Mouse (Mus musculus) thymus, adult 2 months (tissue): Measurements from ENCODE around the gene Art1. TPM values are rescaled to one million over a fixed set of nuclear protein-coding genes. Genes with fewer than 3 reads are reported as not detected.
A peak's percentile ranks its signal among the peaks of the same experiment; 100 is the strongest.

Experiments used
- DNase-seq: peaks from one replicate; pipeline ENCODE4 v3.0.0; 2021
- H3K27ac ChIP-seq: fragments of 200-500 bp; 2 replicates; pipeline ENCODE4 v1.5.1; 2012; ENCODE audit warnings: low read length, control low read depth; ENCODE audit not compliant: control insufficient read depth, insufficient read depth
- H3K27me3 ChIP-seq: fragments of 200-500 bp; 2 replicates; pipeline ENCODE4 v1.6.1; 2012; ENCODE audit warnings: mild to moderate bottlenecking, low read length, moderate library complexity, mixed read lengths; ENCODE audit not compliant: control insufficient read depth, insufficient read depth
- H3K36me3 ChIP-seq: fragments of 200-500 bp; 2 replicates; pipeline ENCODE4 v1.6.1; 2012; ENCODE audit warnings: mild to moderate bottlenecking, low read length, moderate library complexity; ENCODE audit not compliant: control insufficient read depth, insufficient read depth
- H3K4me1 ChIP-seq: fragments of 200-500 bp; replicated peaks from 2 replicates; pipeline ENCODE4 v1.6.1; 2012; ENCODE audit warnings: low read length; ENCODE audit not compliant: control insufficient read depth, insufficient read depth
- H3K4me3 ChIP-seq: fragments of 200-500 bp; 2 replicates; pipeline ENCODE4 v1.5.1; 2012; ENCODE audit warnings: mild to moderate bottlenecking, low read length, control low read depth, moderate library complexity; ENCODE audit not compliant: control insufficient read depth, insufficient read depth
- CTCF ChIP-seq: fragments of 200-500 bp; IDR thresholded peaks from 2 replicates; pipeline ENCODE4 v1.5.1; 2012; ENCODE audit warnings: mild to moderate bottlenecking, control low read depth, low read length, moderate library complexity, borderline replicate concordance; ENCODE audit not compliant: control insufficient read depth, poor library complexity, insufficient read depth; ENCODE audit errors: extremely low read depth
- POLR2A ChIP-seq: fragments of 200-500 bp; IDR thresholded peaks from 2 replicates; pipeline ENCODE4 v1.6.1; 2012; ENCODE audit warnings: mild to moderate bottlenecking, low read length, control low read depth, moderate library complexity; ENCODE audit not compliant: control insufficient read depth, poor library complexity, insufficient read depth; ENCODE audit errors: extremely low read depth
- WGBS: fragments of 180-500 bp; shearing (Covaris S2); methylation state at CpG from one replicate; pipeline ENCODE4 v1.1.7; 2018; 5-methylcytosine and 5-hydroxymethylcytosine counted together
- polyA plus RNA-seq: library from polyadenylated mRNA; depleted of rRNA; stranded (reverse); fragments of >200 nt; gene quantifications from 2 replicates; pipeline ENCODE4 v1.2.3, GENCODE M21; 2012

Gene Art1
- polyA plus RNA-seq, 1 experiment, result 23.7 TPM

GRCm38 (mm10) chr7:102099760-102100661 lies 1.5 kb upstream of the Art1 start:
- Histone ChIP-seq H3K4me3 (peak overlapping the region; percentile 50), H3K27ac (peak overlapping the region; percentile 51; the same call in 1 of the 2 replicates), H3K36me3 (no peaks in the 10 kb centered on the region), H3K27me3 (no peaks in the 10 kb centered on the region), H3K4me1 (peaks cover 23% of the 10 kb centered on the region)
- peak; percentile 54 for DNase-seq
- 17% methylated on average over 30 of the region's 30 CpGs for WGBS
- TF ChIP-seq CTCF (no peak), POLR2A (no peak)

- Histone ChIP-seq H3K4me3 (no peak overlapping the region), H3K27ac (no peak overlapping the region), H3K4me1 (peaks cover 16% of the 10 kb centered on the region), H3K27me3 (no peaks in the 10 kb centered on the region), H3K36me3 (no peaks in the 10 kb centered on the region)
- WGBS, result 94% methylated on average over 5 of the region's 5 CpGs
- TF ChIP-seq POLR2A (no peak), CTCF (no peak)
- no peak for DNase-seq
These were observed 675 bp upstream of the Art1 start for GRCm38 (mm10) chr7:102100868-102101267.

GRCm38 (mm10) chr7:102102241-102102640 lies 698 bp downstream of the Art1 start:
- DNase-seq, result no peak
- WGBS, result 89% methylated on average over 8 of the region's 8 CpGs
- no peak overlapping the region for H3K27ac ChIP-seq

GRCm38 (mm10) chr7:102102696-102103095 lies 1.2 kb downstream of the Art1 start:
- DNase-seq, result no peak
- Histone ChIP-seq H3K27me3 (no peaks in the 10 kb centered on the region), H3K36me3 (no peaks in the 10 kb centered on the region), H3K27ac (no peak overlapping the region), H3K4me1 (peaks cover 29% of the 10 kb centered on the region), H3K4me3 (no peak overlapping the region)
- 84% methylated on average over 6 of the region's 6 CpGs for WGBS
- TF ChIP-seq POLR2A, result no peak
- no peak for TF ChIP-seq CTCF

More at GRCm38 (mm10) chr7:102102241-102102640, 698 bp downstream of the Art1 start:
- Histone ChIP-seq H3K27me3 (no peaks in the 10 kb centered on the region), H3K4me3 (no peak overlapping the region), H3K36me3 (no peaks in the 10 kb centered on the region), H3K4me1 (peaks cover 26% of the 10 kb centered on the region)
- TF ChIP-seq POLR2A, result no peak
- no peak for TF ChIP-seq CTCF

DNA sequence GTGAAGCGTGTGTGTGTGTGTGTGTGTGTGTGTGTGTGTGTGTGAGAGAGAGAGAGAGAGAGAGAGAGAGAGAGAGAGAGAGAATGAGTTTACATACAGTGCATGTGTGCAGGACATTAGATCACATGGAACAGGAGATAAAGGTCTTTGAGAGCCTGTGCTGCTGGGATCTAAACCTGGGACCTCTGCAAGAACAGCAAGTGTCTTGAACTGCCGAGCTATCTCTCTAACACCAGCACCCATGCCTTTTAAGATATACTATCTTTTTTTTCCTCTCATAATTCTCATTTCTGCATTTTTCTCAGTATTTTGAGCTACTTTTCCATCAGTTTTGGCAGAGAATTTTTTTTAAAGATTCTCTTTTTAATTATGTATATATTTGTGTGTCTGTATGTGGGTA lies 2.0 kb downstream of the Art1 start:
- DNase-seq, result no peak
- no peak overlapping the region for H3K27ac ChIP-seq
- no peaks in the 10 kb centered on the region for H3K27me3 ChIP-seq
- TF ChIP-seq CTCF, result no peak
- no peak for TF ChIP-seq POLR2A
- no peaks in the 10 kb centered on the region for H3K36me3 ChIP-seq
- 88% methylated on average over 2 of the region's 2 CpGs for WGBS
- H3K4me3 ChIP-seq, result no peak overlapping the region
- H3K4me1 ChIP-seq, result peaks cover 37% of the 10 kb centered on the region

DNA sequence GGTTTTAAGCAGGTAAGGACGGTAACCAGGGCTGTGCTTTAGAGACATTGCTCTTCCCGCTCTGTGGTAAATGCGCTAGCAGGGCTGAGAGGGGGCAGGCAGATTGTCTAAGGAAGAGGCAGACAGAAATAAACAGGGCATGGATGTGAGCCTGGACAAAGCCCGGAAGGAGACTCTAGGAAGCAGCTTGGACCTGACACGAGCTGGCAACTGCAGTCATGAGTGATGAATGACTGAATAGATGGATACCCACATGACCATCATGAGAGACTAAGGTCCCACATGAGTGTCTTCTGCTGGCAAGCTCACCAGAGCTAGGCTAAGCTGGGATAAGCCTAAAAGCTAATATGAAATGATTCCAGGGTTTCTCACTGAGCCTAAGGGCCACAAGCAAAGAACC lies 2.6 kb downstream of the Art1 start:
- no peak for DNase-seq
- TF ChIP-seq CTCF (no peak), POLR2A (no peak)
- Histone ChIP-seq H3K4me3 (no peak overlapping the region), H3K27ac (no peak overlapping the region), H3K4me1 (peaks cover 42% of the 10 kb centered on the region), H3K36me3 (no peaks in the 10 kb centered on the region), H3K27me3 (no peaks in the 10 kb centered on the region)
- WGBS, result 80% methylated on average over 5 of the region's 5 CpGs

DNA sequence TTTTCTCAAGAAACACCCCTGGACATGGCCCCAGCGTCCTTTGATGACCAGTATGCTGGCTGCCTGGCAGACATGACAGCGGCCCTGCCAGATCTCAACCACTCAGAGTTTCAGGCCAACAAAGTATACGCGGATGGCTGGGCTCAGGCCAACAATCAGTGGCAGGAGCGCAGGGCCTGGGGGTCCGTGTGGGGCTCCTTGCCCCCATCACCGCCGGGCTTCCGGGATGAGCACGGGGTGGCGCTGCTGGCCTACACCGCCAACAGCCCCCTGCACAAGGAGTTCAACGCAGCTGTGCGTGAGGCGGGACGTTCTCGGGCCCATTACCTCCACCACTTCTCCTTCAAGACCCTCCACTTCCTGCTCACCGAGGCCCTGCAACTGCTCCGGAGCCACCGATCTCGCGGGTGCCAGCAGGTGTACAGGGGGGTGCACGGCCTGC lies 5.2 kb downstream of the Art1 start:
- H3K27ac ChIP-seq, result peak overlapping the region; percentile 63; the same call in 1 of the 2 replicates
- peak; percentile 55; the same call in 1 of the 2 replicates for TF ChIP-seq POLR2A
- TF ChIP-seq CTCF, result peak; percentile 40; the same call in 1 of the 2 replicates
- DNase-seq, result peak; percentile 47
- no peaks in the 10 kb centered on the region for H3K27me3 ChIP-seq
- H3K4me3 ChIP-seq, result peak overlapping the region; percentile 51
- H3K4me1 ChIP-seq, result peaks cover 46% of the 10 kb centered on the region
- 32% methylated on average over 23 of the region's 23 CpGs for WGBS
- no peaks in the 10 kb centered on the region for H3K36me3 ChIP-seq
